Mouse (Mus musculus): ENCODE data around the gene Epc2. TPM values are rescaled to one million over a fixed set of nuclear protein-coding genes. Genes with fewer than 3 reads are reported as not detected.
A peak's percentile ranks its signal among the peaks of the same experiment; 100 is the strongest.

Epc2 gene
- total RNA-seq (2015) (31.5 and 36.2 TPM in 2 replicates), total RNA-seq (2017) (43.7 and 46.8 TPM in 2 replicates)

GRCm38 (mm10) chr2:49450931-49451636, at the start of gene Epc2:
Epc2 (plus strand) TSS chr2:49451486.
- ATAC-seq (ENCODE audit: poor library complexity, severe bottlenecking) = peak; percentile 49

DNA sequence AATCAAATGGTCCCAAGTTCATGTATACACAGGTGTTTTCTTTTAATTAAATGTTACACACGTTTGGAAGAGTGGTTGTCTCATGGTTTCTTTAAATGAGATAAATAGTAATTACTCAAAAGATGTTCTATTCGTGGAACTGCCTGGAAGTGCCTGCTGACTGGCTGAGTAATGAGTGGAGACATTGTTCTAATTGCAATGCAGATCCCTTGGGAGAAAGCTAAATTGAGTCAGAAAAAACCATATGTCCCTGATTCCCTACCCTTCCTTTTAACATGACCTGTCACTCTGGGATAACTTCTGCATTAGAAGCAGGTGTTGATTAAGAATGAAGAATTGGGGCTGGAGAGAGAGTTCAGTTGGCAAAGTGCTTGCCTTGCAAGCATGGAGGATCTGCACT, 45.3 kb upstream of the Epc2 start:
- no peak for ATAC-seq (ENCODE audit: poor library complexity, severe bottlenecking)

GRCm38 (mm10) chr2:49411685-49412084, 39.6 kb upstream of the Epc2 start:
- peak; percentile 98 for ATAC-seq (ENCODE audit: poor library complexity, severe bottlenecking)

DNA sequence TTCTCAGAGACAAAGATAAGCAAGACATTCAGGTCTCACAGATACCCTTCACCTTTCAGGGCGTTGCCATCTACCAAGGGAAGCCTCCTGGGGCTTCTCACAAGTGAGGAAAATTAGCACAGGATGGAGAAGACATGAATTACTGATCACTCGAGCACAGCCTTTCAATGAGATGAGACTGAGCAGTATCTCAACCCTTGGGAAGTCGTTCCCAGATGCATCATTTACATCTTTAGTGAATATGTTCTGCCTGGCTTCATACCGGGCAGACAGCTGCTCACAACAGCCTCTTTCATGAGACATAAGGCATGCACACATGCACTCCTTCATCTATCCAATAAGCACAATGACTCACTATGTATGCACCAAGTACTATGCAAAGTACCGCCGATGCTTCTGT, 38.7 kb upstream of the Epc2 start:
- no peak for ATAC-seq (ENCODE audit: poor library complexity, severe bottlenecking)

GRCm38 (mm10) chr2:49415868-49416267, 35.4 kb upstream of the Epc2 start:
- ATAC-seq (ENCODE audit: poor library complexity, severe bottlenecking) = no peak

DNA sequence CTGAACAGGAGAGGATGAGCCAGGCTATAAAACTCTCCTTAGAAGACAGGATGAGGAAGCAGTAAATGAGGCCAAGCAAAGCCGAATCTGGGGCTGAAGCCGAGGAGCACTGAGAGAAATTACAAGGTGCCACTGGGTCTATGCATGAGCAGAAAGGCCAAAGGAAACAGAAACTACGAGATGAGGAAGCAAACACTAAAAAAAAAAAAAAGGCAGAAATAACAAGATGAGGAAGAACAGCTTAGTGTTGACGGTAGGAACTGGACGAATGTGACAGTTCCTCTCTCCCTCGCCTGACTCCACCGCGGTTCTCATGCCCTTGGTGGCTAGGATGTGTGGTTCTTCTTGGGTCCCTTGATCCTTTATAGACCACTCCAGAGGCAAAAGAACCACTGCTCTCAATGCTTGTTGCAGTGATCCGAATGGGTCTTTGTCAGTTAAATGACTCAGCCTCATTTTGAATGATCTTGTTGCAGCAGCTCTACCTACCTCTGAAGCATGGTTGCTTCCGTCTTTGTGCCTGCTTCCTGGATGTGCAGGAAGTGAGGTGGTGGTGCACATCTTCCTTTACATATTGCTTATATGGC, 34.2 kb upstream of the Epc2 start:
- ATAC-seq (ENCODE audit: poor library complexity, severe bottlenecking) = peak; percentile 89

DNA sequence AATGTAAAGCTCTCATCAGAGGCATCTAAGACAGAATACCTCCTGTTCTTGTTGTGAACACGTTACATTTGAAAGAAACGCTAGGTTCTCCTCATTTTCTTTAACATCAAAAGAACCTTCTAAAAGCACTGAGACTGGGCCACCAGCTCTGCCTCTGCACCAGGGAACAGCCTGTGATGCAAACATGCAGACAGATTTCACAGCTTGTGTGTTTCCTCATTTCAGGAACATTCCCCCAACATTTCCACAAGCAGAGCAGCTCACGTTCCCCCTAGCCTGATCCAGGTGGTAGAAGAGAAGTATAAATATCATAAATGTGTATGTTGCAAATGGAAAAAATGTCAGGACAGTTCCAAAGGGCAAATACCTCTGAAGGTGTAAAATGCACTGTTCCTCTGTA, 30.9 kb upstream of the Epc2 start:
- no peak for ATAC-seq (ENCODE audit: poor library complexity, severe bottlenecking)

GRCm38 (mm10) chr2:49423857-49424256, 27.4 kb upstream of the Epc2 start:
- no peak for ATAC-seq (ENCODE audit: poor library complexity, severe bottlenecking)

DNA sequence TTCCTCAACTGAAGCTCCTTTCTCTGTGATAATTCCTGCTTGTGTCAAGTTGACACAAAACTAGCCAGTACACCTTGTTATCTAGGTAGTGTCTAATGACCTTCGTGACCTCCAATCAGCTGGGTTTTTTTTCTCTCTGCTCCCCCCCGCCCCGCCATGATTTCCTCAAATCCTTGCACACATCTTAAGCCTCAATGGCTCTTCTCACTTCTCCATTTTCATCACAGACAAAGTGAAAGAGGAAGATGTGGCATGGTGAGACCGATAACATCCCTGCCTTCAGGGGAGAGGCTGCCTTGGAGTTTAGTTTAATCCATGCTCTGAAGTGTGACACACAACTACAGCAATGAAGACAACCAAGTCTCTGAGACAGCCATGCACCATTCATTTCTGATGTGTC, 26.5 kb upstream of the Epc2 start:
- ATAC-seq (ENCODE audit: poor library complexity, severe bottlenecking) = peak; percentile 92

DNA sequence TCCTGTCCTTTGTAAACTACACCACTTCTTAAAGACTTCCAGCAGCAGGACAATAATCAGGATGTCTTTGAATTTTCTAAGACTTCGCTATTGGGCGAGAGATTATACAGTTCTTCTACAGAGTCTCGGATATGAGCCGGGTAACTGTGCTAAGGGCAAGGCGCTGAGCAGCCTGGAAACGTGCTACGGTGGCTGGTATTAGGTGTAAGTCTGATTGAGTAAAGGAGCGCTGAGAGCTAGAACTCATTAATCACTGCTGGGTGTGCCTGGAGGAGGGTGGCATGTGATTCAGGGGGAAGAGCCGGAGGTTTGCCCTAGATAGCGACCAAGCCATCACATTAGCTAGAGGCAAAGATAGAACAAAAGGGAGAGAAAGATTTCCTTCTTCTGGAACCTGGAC, 25.1 kb upstream of the Epc2 start:
- no peak for ATAC-seq (ENCODE audit: poor library complexity, severe bottlenecking)

DNA sequence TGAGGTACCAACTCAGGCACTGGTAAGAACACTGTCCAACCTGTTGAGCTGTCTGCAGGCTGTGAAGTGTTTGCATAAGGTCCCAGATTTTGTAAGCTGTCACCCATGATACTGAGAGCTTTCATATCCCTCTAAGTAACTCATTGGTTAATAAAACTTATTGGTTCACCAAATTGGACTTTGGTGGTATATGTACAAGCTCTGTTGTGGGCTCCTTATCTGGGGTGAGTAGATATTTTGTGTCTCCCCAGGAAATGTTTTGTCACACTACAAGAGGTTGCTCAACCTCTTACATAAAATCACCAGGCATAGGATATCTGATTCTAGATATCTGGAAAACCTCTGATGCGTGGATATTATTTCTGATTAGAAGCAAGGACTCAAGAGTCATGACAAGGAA, 20.3 kb upstream of the Epc2 start:
- peak; percentile 24; the same call in 1 of the 2 replicates for ATAC-seq (ENCODE audit: poor library complexity, severe bottlenecking)

DNA sequence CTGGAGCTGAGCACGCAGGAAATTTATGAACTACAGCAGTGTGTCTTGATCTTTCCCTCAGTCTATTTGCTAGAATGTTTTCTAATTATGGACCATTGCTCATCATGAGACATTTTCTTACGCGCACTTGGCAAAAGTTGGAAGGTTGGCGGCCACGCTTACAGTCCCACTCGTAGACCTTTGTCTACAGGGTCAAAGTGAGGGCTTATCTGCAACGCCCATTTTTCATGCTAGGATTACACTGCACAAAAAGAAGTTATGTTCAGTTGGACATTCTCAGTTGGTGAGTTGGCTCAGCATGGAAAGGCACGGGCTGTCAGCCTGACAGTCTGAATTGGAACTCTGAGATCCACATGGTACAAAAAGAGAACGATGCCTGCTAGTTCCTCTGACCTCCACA, 18.1 kb upstream of the Epc2 start:
- ATAC-seq (ENCODE audit: poor library complexity, severe bottlenecking) = no peak

DNA sequence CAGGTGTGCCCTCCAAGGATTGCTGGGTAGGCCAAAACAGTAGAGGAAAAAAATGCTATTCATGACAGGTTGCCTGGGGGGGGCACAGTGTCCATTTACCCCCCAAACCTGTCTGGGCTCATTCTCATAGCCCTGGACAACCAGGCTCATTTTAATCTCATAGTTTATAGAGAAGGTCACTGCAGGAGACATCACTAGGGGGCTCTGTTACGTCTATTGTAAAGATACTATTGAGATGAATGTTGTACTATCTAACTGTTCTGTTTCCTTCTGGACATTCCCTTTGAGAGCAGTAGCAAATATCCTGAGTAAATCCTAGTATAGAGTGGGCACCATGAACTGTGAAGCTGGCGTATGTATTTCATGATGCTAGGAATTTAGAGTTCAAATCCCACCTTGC, 5.0 kb upstream of the Epc2 start:
- no peak for ATAC-seq (ENCODE audit: poor library complexity, severe bottlenecking)

- ATAC-seq (ENCODE audit: poor library complexity, severe bottlenecking) = no peak
These were observed 3.5 kb upstream of the Epc2 start for GRCm38 (mm10) chr2:49447586-49448475.

- ATAC-seq (ENCODE audit: poor library complexity, severe bottlenecking) = no peak
These were observed 819 bp upstream of the Epc2 start for GRCm38 (mm10) chr2:49450467-49450866.

DNA sequence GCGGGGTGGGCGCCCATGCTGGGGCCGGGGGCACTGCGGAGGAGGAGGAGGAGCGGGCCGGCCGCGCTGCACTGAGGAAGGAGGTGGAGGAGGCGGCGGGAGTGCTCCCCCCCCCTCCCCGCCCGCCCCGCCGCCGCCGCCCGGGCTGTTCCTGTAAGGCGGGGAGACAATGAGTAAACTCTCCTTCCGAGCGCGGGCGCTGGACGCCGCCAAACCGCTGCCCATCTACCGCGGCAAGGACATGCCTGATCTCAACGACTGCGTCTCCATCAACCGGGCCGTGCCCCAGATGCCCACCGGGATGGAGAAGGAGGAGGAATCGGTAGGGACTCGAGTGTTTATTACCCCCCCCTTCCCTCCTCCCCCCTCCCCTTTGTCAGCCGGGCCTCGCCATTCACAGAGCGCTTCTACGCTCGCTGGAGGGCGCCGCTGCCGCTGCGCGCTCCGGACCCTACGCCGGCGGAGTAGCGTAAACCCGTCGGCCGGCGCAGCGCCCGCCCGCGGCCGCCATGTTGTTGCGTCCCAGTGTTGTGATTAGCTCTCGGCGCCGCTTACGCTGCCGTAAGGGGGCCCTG, 438 bp downstream of the Epc2 start:
- peak; percentile 79 for ATAC-seq (ENCODE audit: poor library complexity, severe bottlenecking)

- peak; percentile 72 for ATAC-seq (ENCODE audit: poor library complexity, severe bottlenecking)
These were observed 1.3 kb downstream of the Epc2 start for GRCm38 (mm10) chr2:49452451-49453081.

DNA sequence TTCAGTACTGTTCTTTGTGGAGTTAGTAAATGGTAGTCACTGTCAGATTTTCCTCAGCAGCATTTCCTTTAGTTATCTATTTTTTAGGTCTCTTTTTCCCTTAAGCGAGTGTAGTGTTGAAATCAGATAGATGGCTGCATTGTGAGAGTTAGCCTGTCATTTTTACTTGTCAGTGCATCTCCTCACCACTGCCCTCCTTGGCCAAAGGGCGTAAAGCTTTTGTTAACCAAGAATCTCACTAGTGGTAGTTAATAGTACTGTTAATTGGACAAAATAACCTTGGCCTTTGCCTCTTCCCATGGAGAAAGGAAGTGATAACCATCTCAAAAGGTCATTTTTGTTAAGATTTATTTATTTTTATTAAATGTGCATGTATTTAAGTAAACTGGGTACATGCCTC, 6.5 kb downstream of the Epc2 start:
- no peak for ATAC-seq (ENCODE audit: poor library complexity, severe bottlenecking)

- no peak for ATAC-seq (ENCODE audit: poor library complexity, severe bottlenecking)
These were observed 14.5 kb downstream of the Epc2 start for GRCm38 (mm10) chr2:49465672-49466222.

DNA sequence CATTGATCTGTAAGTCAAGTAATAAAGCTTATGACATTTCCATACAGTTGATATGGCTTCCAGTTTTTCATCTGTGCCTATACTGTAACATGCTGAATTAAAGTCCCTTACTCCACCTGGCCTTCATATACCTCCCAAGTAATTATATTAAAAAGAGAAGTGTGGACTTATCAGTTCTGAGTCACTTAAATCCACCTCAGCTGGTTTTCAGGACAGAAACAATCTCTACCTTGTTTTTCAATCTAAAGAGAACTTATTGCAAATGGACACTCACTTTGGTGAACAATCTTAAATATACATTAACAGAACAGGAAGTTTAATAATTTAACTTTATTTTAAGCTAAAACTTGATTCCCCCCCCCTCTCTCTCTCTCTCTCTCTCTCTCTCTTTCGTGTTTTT, 15.8 kb downstream of the Epc2 start:
- ATAC-seq (ENCODE audit: poor library complexity, severe bottlenecking) = no peak

DNA sequence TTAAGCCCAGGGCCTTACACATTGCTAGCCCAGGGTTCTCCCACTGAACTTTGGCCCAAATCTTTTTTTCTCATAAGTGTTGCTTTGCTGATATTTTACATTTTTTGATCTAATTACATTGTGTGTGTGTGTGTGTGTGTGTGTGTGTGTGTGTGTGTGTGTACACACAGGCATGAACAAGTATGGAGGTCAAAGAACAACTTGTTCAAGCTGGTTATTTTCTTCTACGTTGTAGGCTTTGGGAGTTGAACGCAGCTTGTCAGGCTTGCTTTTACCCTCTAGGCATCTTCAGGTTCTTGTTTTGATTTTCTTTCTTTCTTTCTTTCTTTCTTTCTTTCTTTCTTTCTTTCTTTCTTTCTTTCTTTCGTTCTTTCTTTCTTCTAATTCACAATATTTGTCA, 19.9 kb downstream of the Epc2 start:
- ATAC-seq (ENCODE audit: poor library complexity, severe bottlenecking) = no peak

Measured in megakaryocyte, adult 5-6 weeks (primary cell).